Mouse (Mus musculus): ENCODE measurements around the gene 3300002I08Rik. TPM values are rescaled to one million over a fixed set of nuclear protein-coding genes. Genes with fewer than 3 reads are reported as not detected.
"Not testable (repeated sequence)": the region's sequence is repeated elsewhere in the genome, so short reads cannot be mapped to it uniquely, and the experiment has no call there.

3300002I08Rik gene
- 1.2 and 1.8 TPM in 2 replicates for polyA plus RNA-seq (2012; ENCODE audit: insufficient read depth, insufficient read length, missing spikeins)

DNA sequence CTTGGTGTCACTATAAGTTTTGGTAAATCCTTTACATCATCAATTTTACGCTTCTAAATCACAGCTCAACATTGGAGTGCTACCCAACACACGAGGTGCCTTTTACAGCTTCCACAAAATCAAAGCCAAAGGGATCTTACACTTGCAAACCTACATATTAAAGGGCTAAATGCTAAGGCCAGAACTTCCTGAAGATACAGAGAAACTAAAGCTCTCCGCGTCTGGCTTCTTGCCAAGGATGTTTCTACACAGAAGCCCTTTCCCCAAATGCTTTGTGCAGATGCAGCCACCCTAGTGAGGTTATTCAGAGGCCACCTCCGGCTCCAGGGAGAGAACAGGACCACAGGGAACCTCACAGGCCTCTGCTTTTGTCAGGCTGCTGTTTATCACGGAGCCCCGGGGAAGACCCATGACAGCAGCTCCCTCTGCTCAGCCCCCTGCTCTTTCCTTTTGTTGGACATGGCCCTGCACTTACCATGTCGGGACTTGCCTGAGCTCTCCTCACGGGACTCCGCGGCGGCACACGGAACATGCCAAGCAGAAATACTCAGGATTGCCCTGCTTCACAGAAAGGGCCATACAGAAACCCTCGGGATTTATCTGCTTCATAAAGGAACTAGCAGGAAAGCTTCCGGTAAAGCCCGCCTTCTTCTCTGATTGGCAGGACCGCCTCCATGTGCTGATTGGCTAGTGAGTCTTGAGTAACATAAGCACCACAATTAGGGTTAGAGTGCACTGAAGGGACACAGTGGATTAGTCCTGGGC, at the start of gene 3300002I08Rik:
3300002I08Rik (minus strand) TSS at position 653 of the 765 bp plus-strand sequence.
- peak within 1 kb of the TSS; percentile 68 for H3K4me3 ChIP-seq (ENCODE audit: insufficient read depth, low read length)
- peak within 1 kb of the TSS; percentile 53 for H3K27ac ChIP-seq (ENCODE audit: insufficient read depth, low read depth, low read length)
- not testable (repeated sequence) for H3K4me1 ChIP-seq (ENCODE audit: control insufficient read depth, insufficient read depth, low read length)

DNA sequence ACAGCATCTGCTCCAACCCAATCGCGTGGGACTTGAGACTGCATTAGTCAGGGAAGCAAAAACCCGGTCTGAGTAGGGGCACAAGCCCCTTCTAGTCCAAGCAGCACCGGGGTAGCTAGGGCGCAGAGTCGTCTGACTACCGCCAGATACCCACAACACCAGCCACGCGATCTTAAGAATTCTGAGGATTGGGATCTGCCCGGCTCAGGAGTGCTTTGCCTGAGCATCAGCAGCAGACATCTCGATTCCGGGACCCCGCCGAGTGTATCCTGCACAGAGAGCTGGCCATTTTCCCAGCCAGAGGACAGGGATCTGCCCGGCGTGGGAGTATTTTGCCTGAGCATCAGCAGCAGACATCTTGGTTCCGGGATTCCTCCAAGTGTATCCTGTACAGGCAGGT, 49.6 kb upstream of the 3300002I08Rik start:
- H3K4me3 ChIP-seq (ENCODE audit: insufficient read depth, low read length); H3K27ac ChIP-seq (ENCODE audit: insufficient read depth, low read depth, low read length); H3K4me1 ChIP-seq (ENCODE audit: control insufficient read depth, insufficient read depth, low read length): not testable (repeated sequence)

DNA sequence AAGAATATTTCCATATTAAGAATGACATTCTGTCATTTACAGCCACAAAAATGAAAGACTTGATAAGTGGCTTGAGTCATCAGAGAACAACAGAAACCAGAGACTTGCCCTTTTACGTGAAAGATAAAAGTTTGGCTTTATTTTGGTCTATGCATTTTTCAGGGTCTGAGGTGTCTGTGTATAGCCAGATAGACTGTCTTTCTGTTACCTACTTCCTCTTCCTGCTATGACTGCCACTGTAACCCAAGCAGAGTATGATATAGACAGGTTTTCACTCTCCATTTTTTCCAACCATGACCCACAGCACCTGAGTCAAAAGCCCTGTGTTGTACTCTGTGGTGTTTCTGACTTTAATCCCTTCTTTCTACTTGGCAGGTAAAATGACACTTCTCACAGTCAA, 27.6 kb upstream of the 3300002I08Rik start:
- Histone ChIP-seq H3K27ac (ENCODE audit: insufficient read depth, low read depth, low read length) (no peak overlapping the region), H3K4me1 (ENCODE audit: control insufficient read depth, insufficient read depth, low read length) (no peaks in the 10 kb centered on the region), H3K4me3 (ENCODE audit: insufficient read depth, low read length) (no peak overlapping the region)
- TF ChIP-seq POLR2A (IDR thresholded peaks at IDR 0.05; ENCODE audit: borderline replicate concordance, low read depth, low read length) (no peak), CTCF (IDR thresholded peaks at IDR 0.05; ENCODE audit: low read depth, low read length) (no peak)

DNA sequence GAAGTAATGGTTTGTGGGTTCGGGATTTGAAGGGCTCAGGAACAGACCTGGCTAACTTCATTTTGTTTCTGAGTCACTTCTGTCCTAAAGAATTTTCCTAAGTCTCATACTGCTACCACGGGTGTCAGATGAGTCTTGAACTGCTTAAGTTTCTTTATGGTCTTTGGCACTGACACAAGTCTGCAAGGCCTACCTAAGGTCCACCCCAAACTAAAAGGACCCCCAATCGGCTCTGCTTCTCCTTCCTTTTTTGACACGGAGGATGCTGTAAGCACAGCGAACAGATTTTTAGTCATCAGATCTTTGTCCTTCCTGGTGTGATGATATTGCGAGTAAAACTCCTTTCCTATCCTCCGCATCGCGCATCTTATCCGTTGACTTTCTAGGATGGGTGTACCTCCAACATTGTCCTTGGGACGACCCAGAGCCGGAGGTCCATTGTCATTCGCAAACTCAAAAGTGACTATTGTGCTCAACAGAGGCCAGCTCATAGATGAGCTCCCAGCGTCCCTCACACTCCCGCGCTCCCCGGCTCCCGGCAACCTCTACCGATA, 23.1 kb upstream of the 3300002I08Rik start:
- not testable (repeated sequence) for H3K27ac ChIP-seq (ENCODE audit: insufficient read depth, low read depth, low read length); H3K4me1 ChIP-seq (ENCODE audit: control insufficient read depth, insufficient read depth, low read length); H3K4me3 ChIP-seq (ENCODE audit: insufficient read depth, low read length)

DNA sequence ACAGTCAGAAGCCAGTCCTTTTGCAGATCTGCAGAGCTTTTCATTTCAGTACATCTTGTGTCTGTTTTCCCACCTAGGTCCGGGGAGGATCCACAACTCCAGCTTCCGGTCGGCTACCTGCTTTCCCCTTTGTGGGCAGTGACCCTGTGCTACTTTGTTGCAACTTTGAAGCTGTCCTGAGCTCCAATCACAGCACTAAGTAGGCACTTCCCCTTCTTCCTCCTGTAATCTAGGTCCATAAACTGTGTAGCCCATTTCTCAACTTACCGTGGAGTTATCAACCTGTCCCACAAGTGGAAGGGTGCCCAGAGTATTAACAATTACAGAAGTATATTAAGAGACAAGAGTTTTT, 289 bp upstream of the 3300002I08Rik start:
- TF ChIP-seq CTCF (IDR thresholded peaks at IDR 0.05; ENCODE audit: low read depth, low read length) = no peak
- TF ChIP-seq POLR2A (IDR thresholded peaks at IDR 0.05; ENCODE audit: borderline replicate concordance, low read depth, low read length) = no peak
- peak overlapping the region; percentile 53 for H3K27ac ChIP-seq (ENCODE audit: insufficient read depth, low read depth, low read length)
- H3K4me1 ChIP-seq (ENCODE audit: control insufficient read depth, insufficient read depth, low read length) = no peaks in the 10 kb centered on the region
- H3K4me3 ChIP-seq (ENCODE audit: insufficient read depth, low read length) = peak overlapping the region; percentile 68

DNA sequence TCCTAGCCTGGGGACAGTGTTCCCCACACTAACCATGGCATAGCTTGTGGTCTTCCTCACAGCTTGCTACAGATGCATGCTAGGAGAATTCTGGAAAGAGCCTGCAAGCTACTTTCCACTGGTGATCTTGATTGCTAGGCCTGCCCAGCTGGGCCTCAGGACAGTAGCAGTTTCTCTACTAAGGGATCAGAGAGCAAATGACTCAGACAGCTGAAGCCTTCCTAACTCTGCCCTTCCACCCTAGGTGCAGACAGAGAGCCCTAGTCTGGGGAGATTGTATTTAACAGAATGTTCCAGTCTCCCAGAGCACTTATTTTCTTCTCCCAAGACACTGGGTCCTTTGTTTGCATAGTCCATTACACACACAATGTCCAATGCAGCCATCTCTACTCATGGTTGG, 5.4 kb downstream of the 3300002I08Rik start:
- H3K27ac ChIP-seq (ENCODE audit: insufficient read depth, low read depth, low read length); H3K4me1 ChIP-seq (ENCODE audit: control insufficient read depth, insufficient read depth, low read length); H3K4me3 ChIP-seq (ENCODE audit: insufficient read depth, low read length): not testable (repeated sequence)

DNA sequence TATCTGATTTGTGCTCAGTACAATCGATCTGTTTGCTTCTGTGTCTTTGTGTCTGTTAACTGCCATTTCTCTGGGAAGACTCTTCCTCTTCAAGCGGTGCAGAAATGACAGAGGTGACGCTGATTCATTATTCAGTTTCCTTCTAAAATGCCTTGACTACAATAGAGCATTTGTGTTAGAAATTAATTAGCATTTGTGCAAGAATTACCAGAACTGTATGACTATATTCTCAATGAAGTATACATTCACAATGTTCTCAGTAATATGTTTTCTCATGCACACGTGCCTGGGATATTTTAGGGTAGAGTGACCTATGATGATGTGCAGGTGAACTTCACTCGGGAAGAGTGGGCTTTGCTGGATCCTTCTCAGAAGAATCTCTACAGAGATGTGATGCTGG, 39.2 kb downstream of the 3300002I08Rik start, which contains the start of gene Gm10130:
Gm10130 (plus strand) TSS at position 301 of the 400 bp plus-strand sequence.
- TF ChIP-seq CTCF (IDR thresholded peaks at IDR 0.05; ENCODE audit: low read depth, low read length) (no peak), POLR2A (IDR thresholded peaks at IDR 0.05; ENCODE audit: borderline replicate concordance, low read depth, low read length) (no peak)
- Histone ChIP-seq H3K27ac (ENCODE audit: insufficient read depth, low read depth, low read length) (no peak within 1 kb of the TSS), H3K4me3 (ENCODE audit: insufficient read depth, low read length) (no peak within 1 kb of the TSS), H3K4me1 (ENCODE audit: control insufficient read depth, insufficient read depth, low read length) (no peaks in the 10 kb centered on the region)

DNA sequence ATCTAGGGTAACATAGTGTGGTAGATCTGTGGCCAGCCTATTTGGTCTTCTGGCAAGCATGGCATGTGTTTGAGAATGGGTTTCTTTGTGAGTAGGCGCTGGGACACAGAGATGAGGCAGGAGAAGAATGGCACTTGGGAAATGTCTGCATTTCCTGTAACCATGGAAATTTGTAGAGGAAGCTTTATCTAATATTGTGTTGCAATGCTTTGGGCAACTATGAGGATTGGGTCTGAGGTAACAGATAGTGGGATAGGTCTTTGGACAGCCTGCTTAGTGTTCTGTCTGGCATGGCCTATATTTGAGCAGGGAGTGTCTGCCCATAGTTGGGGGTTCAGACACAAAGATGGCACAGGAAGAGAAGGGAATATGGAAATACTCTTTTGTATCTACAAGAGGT, 43.6 kb downstream of the 3300002I08Rik start:
- Histone ChIP-seq H3K27ac (ENCODE audit: insufficient read depth, low read depth, low read length) (no peak overlapping the region), H3K4me1 (ENCODE audit: control insufficient read depth, insufficient read depth, low read length) (no peaks in the 10 kb centered on the region), H3K4me3 (ENCODE audit: insufficient read depth, low read length) (no peak overlapping the region)
- TF ChIP-seq POLR2A (IDR thresholded peaks at IDR 0.05; ENCODE audit: borderline replicate concordance, low read depth, low read length) (no peak), CTCF (IDR thresholded peaks at IDR 0.05; ENCODE audit: low read depth, low read length) (no peak)

DNA sequence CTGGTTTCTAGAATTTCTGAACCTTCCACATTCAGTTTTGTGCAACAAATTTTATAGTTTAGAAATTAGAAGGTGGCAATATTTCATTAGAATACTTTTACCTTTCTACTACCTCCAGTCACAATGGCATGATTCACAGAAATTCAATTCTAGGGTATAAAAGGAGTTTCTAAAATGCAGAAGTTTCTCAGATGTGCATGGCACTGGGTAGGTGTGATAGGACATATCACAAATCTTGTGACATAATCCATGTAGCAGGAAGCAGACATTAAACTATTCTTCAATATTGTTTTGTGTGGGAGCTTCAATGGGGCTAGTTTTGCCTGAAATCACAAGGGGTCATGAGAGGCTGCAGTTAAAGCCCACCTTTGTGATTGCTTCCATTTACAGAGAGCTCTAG, 46.4 kb downstream of the 3300002I08Rik start:
- Histone ChIP-seq H3K4me1 (ENCODE audit: control insufficient read depth, insufficient read depth, low read length) (no peaks in the 10 kb centered on the region), H3K4me3 (ENCODE audit: insufficient read depth, low read length) (no peak overlapping the region), H3K27ac (ENCODE audit: insufficient read depth, low read depth, low read length) (no peak overlapping the region)
- TF ChIP-seq CTCF (IDR thresholded peaks at IDR 0.05; ENCODE audit: low read depth, low read length) = no peak

DNA sequence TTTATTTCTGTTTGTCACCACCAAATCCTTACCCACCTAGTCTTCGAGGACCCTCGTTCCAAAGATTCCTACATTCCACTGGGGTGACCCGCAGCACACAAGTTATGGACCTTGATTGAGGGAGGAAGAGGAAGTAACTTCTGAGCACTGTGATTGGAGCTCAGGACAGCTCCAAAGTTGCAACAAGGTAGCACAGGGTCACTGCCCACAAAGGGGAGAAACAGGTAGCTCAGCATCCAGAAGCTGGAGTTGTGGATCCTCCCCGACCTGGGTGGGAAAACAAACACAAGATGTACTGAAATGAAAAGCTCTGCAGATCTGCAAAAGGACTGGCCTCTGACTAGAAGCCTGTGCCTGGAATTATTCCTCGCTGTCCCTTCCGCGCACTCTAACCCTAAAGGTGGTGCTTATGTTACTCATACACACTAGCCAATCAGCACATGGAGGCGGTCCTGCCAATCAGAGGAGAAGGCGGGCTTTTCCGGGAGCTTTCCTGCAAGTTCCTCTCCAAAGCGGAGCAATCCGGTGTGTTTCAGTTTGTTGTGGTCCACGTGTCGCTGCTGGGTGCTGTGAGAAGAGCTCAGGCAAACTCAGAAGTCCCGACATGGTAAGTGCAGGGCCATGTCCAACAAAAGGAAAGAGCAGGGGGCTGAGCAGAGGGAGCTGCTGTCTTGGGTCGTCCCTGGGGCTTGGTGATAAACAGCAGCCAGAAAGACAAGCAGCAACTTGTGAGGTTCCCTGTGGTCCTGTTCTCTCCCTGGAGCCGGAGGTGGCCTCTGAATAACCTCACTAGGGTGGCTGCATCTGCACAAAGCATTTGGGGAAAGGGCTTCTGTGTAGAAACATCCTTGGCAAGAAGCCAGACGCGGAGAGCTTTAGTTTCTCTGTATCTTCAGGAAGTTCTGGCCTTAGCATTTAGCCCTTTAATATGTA, 51.3 kb downstream of the 3300002I08Rik start:
- H3K4me1 ChIP-seq (ENCODE audit: control insufficient read depth, insufficient read depth, low read length) = not testable (repeated sequence)
- Histone ChIP-seq H3K4me3 (ENCODE audit: insufficient read depth, low read length) (peak overlapping the region; percentile 73), H3K27ac (ENCODE audit: insufficient read depth, low read depth, low read length) (peak overlapping the region; percentile 22)

All from bone marrow macrophage, adult 2 months (primary cell).